Mouse (Mus musculus): ENCODE measurements around the gene Tpcn1. TPM values are rescaled to one million over a fixed set of nuclear protein-coding genes. Genes with fewer than 3 reads are reported as not detected.

The Tpcn1 gene
- total and polyA plus RNA-seq, 2 experiments: 7.6 to 51.9 TPM

DNA sequence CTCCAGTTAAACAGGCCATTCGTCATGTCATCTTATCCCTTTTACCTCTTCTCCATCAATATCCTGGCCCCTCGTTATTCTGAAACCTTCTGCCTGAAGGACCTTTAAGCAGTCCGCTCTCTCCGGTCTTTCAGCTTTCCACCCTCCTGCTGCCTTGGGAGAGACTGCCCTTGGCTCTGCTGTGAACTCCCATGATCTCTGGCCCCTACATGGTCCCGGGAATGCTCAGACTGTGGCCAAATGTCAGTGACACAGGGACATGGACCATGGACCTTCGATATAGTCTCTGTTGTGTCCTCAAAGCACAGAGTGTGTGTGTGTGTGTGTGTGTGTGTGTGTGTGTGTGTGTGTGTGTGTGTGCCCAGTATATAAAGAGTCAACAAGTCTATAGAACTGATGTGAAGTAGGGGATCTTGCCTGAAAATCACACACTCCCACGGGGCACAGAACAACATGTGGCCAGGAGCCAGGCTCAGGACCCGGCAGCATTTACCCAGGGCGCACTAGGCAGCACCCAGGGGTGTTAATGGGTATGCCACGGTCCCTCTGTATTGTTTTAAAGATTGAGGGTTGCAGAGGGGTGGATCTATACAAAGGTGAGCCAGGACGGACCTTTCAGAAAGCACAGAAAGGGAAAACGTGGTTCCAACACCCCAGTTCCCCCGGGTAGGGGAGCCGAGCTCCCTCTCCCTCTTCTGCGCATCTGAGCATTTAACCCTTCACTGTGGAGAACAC lies 23.1 kb downstream of the Tpcn1 start:
- Histone ChIP-seq H3K9ac (ENCODE audit: low read depth, low read length) (peak overlapping the region; percentile 35; the same call in 1 of the 2 replicates), H3K27ac (replicated peaks; ENCODE audit: insufficient read depth, low read depth, low read length) (peak overlapping the region; percentile 63), H3K27me3 (ENCODE audit: control insufficient read depth, insufficient read depth, low read length) (no peaks in the 10 kb centered on the region), H3K79me2 (ENCODE audit: control insufficient read depth, insufficient read depth, low read length) (peaks cover 2% of the 10 kb centered on the region; the same call in 1 of the 2 replicates), H3K4me3 (ENCODE audit: insufficient read depth, low read depth, low read length) (no peak overlapping the region), H3K4me1 (ENCODE audit: control insufficient read depth, insufficient read depth, low read length) (peaks cover 53% of the 10 kb centered on the region), H3K36me3 (ENCODE audit: control insufficient read depth, insufficient read depth, low read length) (no peaks in the 10 kb centered on the region)
- DNase-seq (ENCODE audit: extremely low read depth, low read depth, low spot score): peak; percentile 97
- no peak for TF ChIP-seq CTCF (IDR thresholded peaks at IDR 0.05; ENCODE audit: low read depth, low read length)
- TF ChIP-seq POLR2A (IDR thresholded peaks at IDR 0.05; ENCODE audit: extremely low read depth, insufficient read depth, low read length): no peak
- 25% methylated on average over 15 of the region's 15 CpGs for WGBS

DNA sequence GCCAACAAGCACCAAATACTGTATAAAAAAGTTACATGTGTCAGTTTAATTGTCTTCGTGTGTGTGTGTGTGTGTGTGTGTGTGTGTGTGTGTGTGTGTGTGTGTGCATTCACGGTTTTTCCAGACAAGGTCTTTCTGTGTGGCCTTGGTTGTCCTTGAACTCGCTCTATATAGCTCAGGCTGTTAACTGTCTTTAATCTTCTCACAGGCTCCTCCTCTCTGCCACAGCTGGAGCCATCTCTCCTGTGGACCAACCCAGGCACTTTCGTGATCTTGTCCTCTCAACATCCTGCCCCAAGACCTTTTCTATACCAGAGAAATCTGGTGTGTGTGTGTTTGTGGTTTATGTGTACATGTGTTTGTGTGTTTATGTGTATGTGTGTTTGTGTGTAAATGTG lies 24.6 kb downstream of the Tpcn1 start:
- Histone ChIP-seq H3K9ac (ENCODE audit: low read depth, low read length) (no peak overlapping the region), H3K4me1 (ENCODE audit: control insufficient read depth, insufficient read depth, low read length) (peaks cover 60% of the 10 kb centered on the region), H3K4me3 (ENCODE audit: insufficient read depth, low read depth, low read length) (no peak overlapping the region), H3K36me3 (ENCODE audit: control insufficient read depth, insufficient read depth, low read length) (no peaks in the 10 kb centered on the region), H3K79me2 (ENCODE audit: control insufficient read depth, insufficient read depth, low read length) (peaks cover 2% of the 10 kb centered on the region; the same call in 1 of the 2 replicates), H3K27ac (replicated peaks; ENCODE audit: insufficient read depth, low read depth, low read length) (peak overlapping the region; percentile 43), H3K27me3 (ENCODE audit: control insufficient read depth, insufficient read depth, low read length) (no peaks in the 10 kb centered on the region)
- WGBS: 37% methylated on average over 4 of the region's 4 CpGs
- DNase-seq (ENCODE audit: extremely low read depth, low read depth, low spot score): no peak
- TF ChIP-seq CTCF (IDR thresholded peaks at IDR 0.05; ENCODE audit: low read depth, low read length) (no peak), POLR2A (IDR thresholded peaks at IDR 0.05; ENCODE audit: extremely low read depth, insufficient read depth, low read length) (no peak)

DNA sequence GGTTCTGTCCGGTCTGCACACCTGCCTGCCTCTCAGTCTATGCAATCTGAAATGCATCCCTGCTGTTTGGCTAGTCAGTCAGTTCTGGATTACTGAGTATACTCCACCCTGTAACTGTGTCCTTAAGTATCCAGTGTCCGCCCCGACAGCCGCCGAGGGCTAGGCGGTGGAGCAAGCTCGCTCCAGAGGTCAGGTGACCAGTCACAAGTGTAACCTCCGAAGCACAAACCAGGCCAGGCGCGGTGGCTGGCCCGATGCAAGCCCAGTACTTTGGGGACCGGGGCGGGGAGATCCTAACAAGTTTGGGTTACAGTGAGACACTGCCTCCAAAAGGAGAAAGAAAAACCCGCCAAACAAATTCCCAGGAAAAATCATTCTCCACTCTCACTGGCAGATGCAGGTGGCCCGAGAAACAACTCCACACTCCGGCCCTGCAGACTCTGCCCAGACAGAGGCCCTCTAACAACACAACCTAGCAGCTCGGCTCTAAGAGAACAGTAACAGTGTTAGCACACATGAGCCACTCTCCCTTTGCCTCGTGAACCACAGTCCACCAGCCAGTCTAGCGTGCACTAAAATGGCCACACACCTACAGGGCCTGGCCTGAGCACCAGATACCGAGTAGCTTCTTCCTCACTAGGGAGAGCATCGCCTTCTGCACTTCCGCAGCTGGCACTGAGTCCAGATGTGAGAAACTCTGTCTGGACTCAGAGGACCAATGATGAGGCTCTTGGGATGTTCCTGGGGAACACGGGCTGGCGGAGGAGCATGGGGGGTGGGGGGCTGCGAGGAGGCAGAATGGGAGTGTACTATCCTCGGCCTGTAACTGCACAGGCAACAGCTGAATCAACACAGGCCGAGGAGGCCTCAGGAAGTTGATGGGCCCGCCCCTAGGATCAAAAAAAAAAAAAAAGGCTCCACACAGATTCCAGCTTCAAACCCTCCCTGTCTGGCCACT lies 25.2 kb downstream of the Tpcn1 start:
- DNase-seq (ENCODE audit: extremely low read depth, low read depth, low spot score): peak; percentile 81
- Histone ChIP-seq H3K36me3 (ENCODE audit: control insufficient read depth, insufficient read depth, low read length) (no peaks in the 10 kb centered on the region), H3K4me3 (ENCODE audit: insufficient read depth, low read depth, low read length) (no peak overlapping the region), H3K79me2 (ENCODE audit: control insufficient read depth, insufficient read depth, low read length) (peaks cover 2% of the 10 kb centered on the region; the same call in 1 of the 2 replicates), H3K4me1 (ENCODE audit: control insufficient read depth, insufficient read depth, low read length) (peaks cover 56% of the 10 kb centered on the region), H3K27ac (replicated peaks; ENCODE audit: insufficient read depth, low read depth, low read length) (peak overlapping the region; percentile 53), H3K9ac (ENCODE audit: low read depth, low read length) (peak overlapping the region; percentile 23), H3K27me3 (ENCODE audit: control insufficient read depth, insufficient read depth, low read length) (no peaks in the 10 kb centered on the region)
- WGBS: 19% methylated on average over 28 of the region's 28 CpGs
- no peak for TF ChIP-seq CTCF (IDR thresholded peaks at IDR 0.05; ENCODE audit: low read depth, low read length)
- no peak for TF ChIP-seq POLR2A (IDR thresholded peaks at IDR 0.05; ENCODE audit: extremely low read depth, insufficient read depth, low read length)

DNA sequence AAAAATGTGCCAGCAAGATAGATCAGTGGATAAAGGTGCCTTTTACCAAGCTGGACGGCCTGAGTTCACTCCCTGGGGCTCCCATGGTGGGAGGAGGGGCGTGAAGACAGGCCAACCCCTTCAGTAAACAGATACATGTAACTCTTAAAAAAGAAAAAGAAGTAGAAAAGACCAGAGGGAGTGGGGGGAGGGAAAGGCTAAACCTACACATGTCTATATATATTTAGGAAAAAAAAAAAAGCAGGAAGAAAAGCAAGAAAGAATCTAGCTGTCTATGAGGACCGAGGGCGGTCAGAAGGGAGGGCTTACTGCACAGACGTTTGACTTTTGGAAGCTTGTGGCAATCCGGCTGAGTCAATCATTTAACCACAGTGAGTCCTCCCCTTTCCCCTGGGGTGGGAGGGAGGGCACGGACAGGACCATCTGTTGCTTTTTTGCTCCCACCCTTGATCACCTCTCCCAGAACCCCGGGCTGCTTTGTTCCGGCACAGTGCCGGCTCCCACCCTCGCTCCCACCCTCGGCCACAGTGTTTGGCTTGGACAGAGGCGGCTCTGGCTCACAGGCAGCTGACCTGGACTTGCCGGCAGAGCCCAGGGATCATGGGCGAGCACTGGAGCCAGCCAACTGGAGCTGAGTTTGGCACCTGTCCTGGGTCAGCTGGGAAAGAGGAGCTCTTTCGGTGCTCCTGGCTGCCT lies 27.7 kb downstream of the Tpcn1 start:
- Histone ChIP-seq H3K4me1 (ENCODE audit: control insufficient read depth, insufficient read depth, low read length) (peaks cover 34% of the 10 kb centered on the region), H3K27ac (replicated peaks; ENCODE audit: insufficient read depth, low read depth, low read length) (peak overlapping the region; percentile 76)
- WGBS: 12% methylated on average over 16 of the region's 16 CpGs

DNA sequence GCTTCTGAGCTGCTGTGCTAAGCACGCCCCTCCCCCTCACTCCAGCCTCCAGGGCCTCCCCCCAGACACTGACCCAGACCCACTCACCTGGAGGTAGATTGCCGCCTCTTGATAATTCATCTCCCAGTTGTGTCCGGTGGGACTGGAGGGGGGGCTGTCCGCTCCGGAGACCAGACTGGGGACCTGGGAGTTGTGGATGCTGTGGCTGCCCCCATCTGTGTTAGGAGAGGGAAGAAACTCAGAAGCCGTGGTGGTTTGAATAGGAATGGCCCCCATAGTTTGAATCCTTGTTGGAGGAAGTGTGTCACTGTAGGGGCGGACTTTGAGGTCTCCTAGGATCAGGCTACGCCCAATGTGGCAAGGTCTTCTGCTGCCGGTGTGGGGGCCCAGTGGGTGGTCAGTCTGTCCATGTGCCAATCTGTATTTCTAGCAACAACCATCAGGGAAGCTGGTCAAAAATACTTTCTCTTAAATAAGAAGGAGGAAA lies 28.3 kb downstream of the Tpcn1 start:
- no peak for DNase-seq (ENCODE audit: extremely low read depth, low read depth, low spot score)
- H3K36me3 ChIP-seq (ENCODE audit: control insufficient read depth, insufficient read depth, low read length): peaks cover 9% of the 10 kb centered on the region; the same call in 1 of the 2 replicates
- TF ChIP-seq POLR2A (IDR thresholded peaks at IDR 0.05; ENCODE audit: extremely low read depth, insufficient read depth, low read length) (no peak), CTCF (IDR thresholded peaks at IDR 0.05; ENCODE audit: low read depth, low read length) (no peak)
- peaks cover 9% of the 10 kb centered on the region; the same call in 1 of the 2 replicates for H3K79me2 ChIP-seq (ENCODE audit: control insufficient read depth, insufficient read depth, low read length)
- no peaks in the 10 kb centered on the region for H3K27me3 ChIP-seq (ENCODE audit: control insufficient read depth, insufficient read depth, low read length)
- no peak overlapping the region for H3K4me3 ChIP-seq (ENCODE audit: insufficient read depth, low read depth, low read length)
- 39% methylated on average over 9 of the region's 9 CpGs for WGBS
- no peak overlapping the region; the same call in none of the 2 replicates for H3K9ac ChIP-seq (ENCODE audit: low read depth, low read length)
- peak overlapping the region; percentile 76 for H3K27ac ChIP-seq (replicated peaks; ENCODE audit: insufficient read depth, low read depth, low read length)
- H3K4me1 ChIP-seq (ENCODE audit: control insufficient read depth, insufficient read depth, low read length): peaks cover 30% of the 10 kb centered on the region

More for the DNA sequence above, 27.7 kb downstream of the Tpcn1 start:
- TF ChIP-seq POLR2A (IDR thresholded peaks at IDR 0.05; ENCODE audit: extremely low read depth, insufficient read depth, low read length) (no peak), CTCF (IDR thresholded peaks at IDR 0.05; ENCODE audit: low read depth, low read length) (no peak)
- peaks cover 6% of the 10 kb centered on the region; the same call in 1 of the 2 replicates for H3K36me3 ChIP-seq (ENCODE audit: control insufficient read depth, insufficient read depth, low read length)
- DNase-seq (ENCODE audit: extremely low read depth, low read depth, low spot score): peak; percentile 91
- H3K4me3 ChIP-seq (ENCODE audit: insufficient read depth, low read depth, low read length): peak overlapping the region; percentile 54
- peaks cover 9% of the 10 kb centered on the region; the same call in 1 of the 2 replicates for H3K79me2 ChIP-seq (ENCODE audit: control insufficient read depth, insufficient read depth, low read length)
- H3K9ac ChIP-seq (ENCODE audit: low read depth, low read length): peak overlapping the region; percentile 37; the same call in 1 of the 2 replicates
- no peaks in the 10 kb centered on the region for H3K27me3 ChIP-seq (ENCODE audit: control insufficient read depth, insufficient read depth, low read length)
